Mouse (Mus musculus) adrenal gland, adult 18-20 months (tissue): ENCODE data around the gene Mpnd. TPM values are rescaled to one million over a fixed set of nuclear protein-coding genes. Genes with fewer than 3 reads are reported as not detected.

Experiments
- DNase-seq, 2 experiments: peaks; one replicate each; pipeline ENCODE4 v3.0.0; 2021 to 2022; ENCODE audit warnings: low spot score in 2 of 2
- long read RNA-seq, 2 experiments: library from polyadenylated mRNA; stranded (forward); transcript quantifications; one replicate each; pipeline ENCODE4 v2.0.0; 2021
- total RNA-seq, 2 experiments: library from RNA; stranded (reverse); gene quantifications; 1 replicate in 1 of 2; 2 replicates in 1 of 2; pipeline ENCODE4 v1.2.3; 2021

The Mpnd gene
- total RNA-seq: 10 to 100 TPM; 68.1 to 97.5 TPM
- long read RNA-seq, experiment 1, transcript Mpnd-204 (13 exons, 1,701 nt): major isoform, 52 of 69 reads
- long read RNA-seq, experiment 1, partial matches to known transcripts: 12 of 69 reads
- long read RNA-seq, experiment 1, other reads (novel, unspliced or antisense): 5 of 69 reads
- long read RNA-seq, experiment 2, transcript Mpnd-204 (13 exons, 1,701 nt): major isoform, 256 of 334 reads
- long read RNA-seq, experiment 2, partial matches to known transcripts: 61 of 334 reads
- long read RNA-seq, experiment 2, other reads (novel, unspliced or antisense): 17 of 334 reads

DNA sequence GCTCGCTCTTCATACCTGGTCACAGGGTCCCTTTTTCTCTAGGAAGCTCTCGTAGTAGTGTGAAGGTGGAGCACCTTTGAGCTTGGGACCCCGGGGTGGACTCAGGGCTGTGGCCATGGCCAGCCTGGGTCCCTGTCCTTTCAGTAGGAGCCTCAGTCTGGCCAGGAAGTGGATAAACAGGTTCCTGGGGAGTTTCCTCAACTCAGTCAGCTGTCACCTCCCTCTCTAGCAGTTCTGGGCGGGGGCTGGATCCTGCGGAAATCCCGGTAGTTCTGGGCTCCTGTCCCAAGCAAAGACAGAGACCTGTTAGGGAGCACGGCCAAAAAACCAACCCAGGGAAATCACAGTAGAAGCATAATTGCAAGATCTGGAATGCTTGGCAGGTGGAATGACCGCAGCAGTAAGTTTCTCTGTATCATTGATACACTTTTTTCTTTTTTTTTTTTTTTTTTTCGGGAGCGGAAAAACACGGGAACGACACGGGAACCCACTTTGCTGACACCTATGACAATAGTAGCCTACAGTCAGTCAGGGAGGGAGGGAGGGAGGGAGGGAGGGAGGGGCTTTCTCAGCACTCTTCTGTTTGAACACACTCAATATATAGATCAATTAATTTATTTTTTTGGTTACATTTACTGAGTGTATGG is at the start of gene Mpnd, which contains the start of gene Stap2:
Mpnd (plus strand) TSS at position 297 of the 647 bp plus-strand sequence.
Stap2 (minus strand) TSS at position 170 of the 647 bp plus-strand sequence.
- DNase-seq: peak in 1 of 2 experiments; percentile 4

DNA sequence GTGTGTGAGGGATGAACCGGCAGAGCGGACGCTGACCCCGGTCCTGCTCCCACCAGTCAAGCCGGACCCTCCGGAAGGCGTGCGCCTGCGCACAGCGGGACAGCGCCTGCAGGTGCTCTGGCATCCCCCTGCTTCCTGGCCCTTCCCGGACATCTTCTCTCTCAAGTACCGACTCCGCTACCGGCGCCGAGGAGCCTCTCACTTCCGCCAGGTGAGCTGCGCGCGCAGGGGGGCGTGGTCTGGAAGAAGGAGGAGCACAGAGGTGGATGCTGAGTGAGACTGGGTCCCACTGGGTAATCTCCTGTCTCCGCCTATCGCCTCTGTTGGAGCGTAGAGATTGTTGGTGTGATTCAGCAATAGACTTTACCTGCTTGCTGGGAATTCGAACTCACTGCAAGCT is 49.4 kb upstream of the Mpnd start:
- no peak for DNase-seq

DNA sequence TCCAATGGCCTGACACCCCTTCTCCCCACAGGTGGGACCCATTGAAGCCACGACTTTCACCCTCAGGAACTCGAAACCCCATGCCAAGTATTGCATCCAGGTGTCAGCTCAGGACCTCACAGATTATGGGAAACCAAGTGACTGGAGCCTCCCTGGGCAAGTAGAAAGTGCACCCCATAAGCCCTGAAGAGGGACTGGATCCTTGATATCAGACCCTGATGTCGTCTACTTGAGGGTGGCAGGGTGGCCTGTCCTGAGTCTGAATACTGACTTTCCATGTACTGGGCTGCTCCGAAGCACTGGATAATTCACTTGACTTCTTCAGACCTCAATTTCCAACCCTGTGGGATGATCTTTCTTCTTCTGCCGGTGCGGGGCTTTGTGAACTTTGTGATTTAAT is 48.9 kb upstream of the Mpnd start:
- DNase-seq: no peak

DNA sequence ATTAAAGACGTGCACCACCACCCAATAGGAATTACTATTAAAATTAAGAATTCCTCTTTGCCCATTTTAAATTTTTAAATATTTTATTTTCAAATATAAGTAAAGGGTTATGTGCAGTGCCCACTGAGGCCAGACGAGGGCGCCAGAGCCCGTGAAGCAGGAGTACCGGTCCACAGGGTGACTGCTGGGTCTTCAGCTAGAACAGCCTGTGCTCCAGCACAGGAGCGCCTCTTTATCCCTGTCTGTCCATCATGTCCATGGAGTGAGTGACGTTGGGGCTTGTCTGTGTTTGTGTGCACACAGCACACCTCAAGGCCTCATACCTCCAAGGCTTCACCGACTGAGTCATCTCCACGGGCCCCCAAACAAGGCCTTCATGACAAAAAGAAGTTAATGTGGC is 48.3 kb upstream of the Mpnd start:
- DNase-seq: peak; percentile 69 to 78

DNA sequence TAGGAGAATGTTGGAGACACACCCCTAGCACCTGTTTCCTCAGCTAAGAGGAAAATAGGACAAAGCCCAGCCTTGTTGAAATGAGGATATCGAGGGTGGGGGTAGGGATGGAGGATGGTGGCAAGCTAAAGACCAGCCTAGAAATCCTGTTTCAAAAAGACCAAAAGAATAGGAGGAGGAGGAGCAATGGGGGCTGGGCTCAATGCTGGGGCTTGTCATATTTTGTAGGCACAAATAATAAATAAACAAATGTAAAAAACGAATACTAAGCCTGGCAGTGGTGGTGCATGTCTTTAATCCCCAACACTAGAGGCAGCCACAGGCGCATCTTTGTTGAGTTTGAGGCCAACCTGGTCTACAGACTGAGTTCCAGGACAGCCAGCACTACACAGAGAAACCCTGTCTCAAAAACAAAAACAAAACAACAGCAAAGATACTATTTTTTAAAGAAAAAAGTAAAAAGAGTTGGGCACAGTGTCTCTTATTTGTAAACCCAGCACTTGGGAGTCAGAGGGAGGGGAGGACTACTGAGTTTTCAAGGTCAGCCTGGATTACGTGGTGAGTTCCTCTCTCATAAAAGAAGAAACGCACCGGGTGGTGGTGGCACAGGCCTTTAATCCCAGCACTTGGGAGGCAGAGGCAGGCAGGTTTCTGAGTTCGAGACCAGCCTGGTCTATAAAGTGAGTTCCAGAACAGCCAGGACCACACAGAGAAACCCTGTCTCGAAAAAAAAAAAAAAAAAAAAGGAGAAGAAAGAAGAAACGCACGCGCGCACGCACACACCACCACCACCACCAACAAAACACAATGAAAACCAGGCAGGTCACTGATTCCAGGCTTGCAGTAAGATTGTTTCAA is 47.6 kb upstream of the Mpnd start:
- DNase-seq: no peak

DNA sequence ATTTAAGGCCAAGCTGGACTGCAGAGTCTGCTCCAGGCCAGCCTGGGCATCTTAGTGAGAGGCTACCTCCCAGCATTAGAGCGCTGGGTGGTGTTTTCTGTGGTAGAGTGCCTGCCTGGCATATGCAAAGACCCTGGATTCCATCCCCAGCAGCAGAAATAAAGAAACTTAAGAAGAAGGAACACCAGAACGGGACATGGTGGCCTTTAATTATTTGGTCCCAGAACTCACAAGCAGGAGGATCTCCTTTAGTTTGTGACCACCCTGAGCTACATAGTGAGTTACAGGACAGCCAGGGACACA is 47.0 kb upstream of the Mpnd start:
- no peak for DNase-seq

DNA sequence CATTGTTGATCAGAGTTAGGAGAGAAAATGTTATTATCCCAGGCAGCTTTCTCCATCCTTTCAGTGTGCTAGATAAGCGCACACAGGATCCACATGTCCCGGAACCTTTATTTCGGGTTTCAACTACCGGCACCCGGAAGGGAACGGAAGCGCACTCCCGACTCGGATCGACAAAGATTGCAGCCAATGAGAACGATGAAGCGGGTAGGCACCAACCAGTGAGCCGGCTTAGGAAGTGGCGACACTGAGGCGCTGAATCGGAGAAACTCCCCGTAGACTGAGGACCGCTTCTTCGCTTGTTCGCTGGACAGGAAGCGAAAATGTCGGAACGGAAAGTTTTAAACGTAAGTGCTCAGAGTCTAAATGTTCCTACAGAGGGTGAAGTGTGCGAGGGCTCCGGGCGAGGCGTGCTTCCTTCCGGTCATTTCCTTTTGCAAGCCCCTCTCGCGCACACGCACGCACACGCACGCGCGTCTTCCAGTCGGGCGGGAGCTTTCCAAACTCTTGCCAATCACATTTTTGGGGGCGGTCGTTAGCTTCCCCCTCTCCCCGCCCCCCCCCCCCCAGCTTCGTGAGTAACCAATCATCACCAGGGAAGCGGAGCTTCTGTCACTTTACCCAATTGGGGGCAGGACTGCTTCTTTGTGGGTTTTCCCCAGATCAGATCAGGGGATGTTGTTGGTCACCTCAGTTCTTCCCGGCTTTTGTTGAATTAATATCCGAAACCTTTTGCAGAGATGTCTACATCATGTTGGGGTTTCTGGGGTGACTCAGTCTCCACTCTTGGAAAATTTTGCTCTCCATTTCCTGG is 46.4 kb upstream of the Mpnd start, which contains the start of gene Yju2:
Yju2 (plus strand) TSS at position 182 of the 811 bp plus-strand sequence.
- DNase-seq: peak; percentile 88 to 91

DNA sequence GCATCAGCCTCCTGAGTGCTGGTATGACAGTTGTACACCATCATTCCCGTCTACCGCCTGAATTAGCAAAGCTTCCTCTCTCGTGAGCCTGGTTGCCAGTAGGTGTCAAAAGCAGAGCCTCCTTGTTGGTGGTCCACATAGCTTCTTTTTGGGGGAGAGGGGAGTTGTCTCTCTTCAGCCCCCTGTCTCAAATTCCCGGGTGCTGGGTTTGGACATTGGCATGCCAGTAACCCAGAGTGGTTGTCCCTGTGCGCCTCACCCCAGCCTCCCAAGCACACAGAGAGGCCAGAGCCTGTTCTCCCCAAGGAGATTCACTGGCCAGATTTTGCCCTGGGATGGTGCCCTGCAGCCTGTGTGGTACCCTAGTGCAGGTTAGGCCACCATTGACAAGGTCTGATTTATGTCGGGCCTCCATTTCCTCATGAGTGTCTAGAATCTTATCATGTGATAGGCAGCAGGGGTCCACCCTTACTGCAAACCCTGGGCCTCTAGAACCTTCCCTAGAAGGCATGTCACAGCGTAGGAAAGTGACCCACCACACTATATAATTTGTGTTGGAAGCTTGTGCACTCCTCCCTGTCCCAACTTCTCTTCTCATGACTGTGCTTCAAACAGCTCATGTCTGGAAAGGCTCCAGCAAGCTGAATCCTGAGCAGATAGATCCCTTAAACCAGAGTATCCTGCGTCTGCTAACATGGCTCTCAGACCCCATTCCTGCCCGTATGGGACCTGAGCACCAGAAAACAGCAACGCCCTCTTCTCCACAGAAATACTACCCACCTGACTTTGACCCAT is 45.4 kb upstream of the Mpnd start:
- no peak for DNase-seq

DNA sequence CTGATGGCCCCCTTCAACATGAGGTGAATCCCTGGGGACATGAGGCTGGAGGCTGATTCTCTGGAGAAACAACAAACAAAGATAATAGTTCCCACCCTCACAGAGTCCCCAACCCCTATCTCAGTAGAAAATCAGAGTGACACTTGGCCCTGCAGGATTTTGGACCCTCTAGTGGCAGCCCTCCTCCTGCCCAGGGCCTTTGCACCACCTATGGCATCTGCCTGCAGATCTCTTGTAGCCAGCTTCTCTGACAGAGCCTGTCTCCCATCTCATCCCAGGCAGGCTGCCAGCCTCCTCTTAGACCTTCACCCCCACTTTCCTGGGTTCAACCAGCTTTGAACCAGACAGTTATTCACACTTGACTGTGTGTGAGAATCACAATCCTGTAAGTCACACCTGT is 44.7 kb upstream of the Mpnd start:
- DNase-seq: peak in 1 of 2 experiments; percentile 17

DNA sequence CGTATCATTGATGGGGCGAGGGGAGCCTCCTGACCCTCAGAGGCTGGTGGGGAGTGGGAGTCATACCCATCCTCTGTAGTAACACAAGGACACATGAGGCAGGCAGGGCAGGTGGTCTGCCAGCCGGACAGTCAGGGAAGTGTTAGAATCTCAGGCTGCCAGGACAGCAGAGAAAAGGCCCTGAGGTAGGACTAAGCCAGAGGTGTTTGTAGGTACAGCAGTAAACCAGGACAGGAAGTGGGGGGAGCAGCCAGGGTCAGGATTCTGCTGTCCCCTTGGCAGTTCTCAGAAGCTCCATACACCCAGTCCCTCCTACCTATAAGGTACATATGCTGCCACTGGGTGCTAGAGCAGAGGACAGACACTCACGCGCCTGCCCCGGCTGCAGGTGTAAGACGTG is 43.9 kb upstream of the Mpnd start:
- DNase-seq: peak in 1 of 2 experiments; percentile 11

DNA sequence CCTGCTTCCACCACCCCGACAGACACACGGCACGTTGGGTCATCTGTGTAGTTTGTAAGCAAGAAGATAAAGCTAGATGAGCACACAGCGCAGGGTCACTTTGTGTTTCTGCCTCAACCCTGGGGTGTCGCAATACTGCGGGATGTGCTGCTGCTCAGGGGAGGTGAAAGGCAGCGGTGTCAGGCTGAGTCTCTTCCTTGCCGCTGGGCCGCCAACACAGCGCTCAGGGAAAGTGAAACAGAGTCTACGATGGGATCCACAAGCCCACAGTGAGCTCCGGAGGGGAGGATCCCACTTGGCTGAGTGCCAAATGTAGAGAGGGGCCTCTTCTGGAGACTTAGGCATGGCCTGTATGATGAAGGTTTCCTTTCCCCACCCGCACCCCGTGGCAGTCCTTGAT is 42.3 kb upstream of the Mpnd start:
- peak in 1 of 2 experiments; percentile 20 for DNase-seq

DNA sequence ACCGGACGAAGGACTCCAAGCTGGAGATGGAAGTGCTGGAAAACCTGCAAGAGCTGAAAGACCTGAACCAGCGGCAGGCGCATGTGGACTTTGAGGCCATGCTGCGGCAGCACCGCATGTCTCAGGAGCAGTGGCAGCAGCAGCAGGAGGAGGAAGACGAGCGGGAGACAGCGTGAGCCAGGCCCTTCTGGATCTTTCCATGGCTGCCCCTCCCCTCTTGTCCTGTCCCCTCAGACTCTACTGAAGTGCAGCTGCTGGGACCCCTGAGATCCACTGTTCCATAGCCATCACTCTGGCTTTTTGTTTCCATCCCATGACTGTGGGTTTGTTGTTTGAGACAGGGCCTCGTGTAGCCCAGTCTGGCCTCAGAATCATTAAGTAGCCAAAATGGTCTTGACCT is 41.0 kb upstream of the Mpnd start:
- DNase-seq: peak in 1 of 2 experiments; percentile 10

DNA sequence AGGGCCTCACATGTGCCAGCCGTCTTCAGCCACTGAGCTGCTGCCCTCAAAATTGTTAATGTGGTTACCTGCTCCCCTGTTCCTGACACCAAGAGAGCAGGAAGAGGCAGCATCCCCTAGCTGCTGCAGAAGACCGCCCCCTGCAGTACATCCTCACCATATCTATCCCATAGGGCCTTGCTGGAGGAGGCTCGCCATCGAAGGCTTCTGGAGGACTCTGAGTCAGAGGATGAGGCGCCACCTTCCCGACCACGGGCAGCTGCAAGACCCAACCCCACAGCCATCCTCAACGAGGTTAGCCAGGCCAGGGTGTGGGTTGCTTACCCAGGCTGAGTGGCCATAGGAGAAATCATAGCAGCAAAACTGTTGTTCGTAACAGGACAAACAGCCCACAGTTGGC is 40.5 kb upstream of the Mpnd start:
- DNase-seq: peak in 1 of 2 experiments; percentile 18

DNA sequence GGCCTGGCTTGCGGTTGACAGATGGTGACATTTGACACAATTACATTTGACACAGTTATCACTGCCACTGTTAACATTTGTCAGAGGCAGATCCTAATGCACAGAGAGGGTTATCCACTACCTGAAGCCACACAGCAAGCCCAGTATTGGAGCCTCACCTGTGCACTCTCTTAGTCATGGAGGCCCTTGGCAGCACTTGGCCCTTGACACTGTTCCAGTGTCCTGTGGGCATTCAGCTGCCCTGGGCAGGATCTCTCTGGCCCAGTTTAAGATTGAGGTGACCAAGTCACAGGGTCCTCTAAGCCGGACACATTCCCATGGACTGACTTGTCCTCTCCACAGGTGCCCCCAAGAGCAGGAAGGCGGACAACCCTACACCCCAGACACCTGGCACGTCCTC is 38.3 kb upstream of the Mpnd start:
- no peak for DNase-seq

DNA sequence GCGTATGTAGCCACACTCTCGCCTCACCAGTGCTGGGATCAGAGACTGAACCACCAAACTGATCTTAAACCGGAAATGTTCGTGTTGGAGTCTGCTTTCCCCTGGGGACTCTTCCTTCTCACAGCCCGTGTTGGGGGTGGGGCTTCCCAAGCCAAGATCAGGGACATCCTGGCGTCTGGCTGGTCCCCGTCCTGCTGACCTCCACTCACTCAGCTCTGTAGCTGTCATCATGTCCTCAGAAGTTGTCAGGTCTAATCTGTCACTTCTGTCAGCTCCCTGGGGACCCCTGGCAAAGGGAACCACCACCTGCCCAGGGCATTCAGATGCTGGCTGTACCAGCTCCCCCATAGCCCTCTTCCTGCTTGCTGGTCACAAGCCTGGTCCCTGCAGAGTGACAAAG is 37.3 kb upstream of the Mpnd start:
- DNase-seq: no peak

DNA sequence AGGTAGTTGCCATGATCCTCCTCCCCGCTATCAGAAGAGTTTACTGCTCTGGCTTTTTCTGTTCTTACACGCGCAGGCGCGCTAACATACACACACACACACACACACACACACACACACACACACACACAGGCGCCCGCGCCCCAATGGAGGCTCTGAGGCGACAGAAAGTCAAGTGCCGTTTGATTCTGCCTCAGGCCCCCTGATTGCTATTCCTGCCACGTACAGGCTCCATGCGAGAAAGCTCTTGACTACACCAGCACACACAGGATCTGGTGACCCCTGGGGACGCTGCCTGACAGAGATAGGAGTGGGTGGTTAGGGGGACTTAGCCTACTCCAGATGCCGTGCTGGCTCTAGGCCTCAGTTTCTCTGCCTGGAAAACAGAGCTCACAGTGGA is 36.0 kb upstream of the Mpnd start:
- DNase-seq: no peak

DNA sequence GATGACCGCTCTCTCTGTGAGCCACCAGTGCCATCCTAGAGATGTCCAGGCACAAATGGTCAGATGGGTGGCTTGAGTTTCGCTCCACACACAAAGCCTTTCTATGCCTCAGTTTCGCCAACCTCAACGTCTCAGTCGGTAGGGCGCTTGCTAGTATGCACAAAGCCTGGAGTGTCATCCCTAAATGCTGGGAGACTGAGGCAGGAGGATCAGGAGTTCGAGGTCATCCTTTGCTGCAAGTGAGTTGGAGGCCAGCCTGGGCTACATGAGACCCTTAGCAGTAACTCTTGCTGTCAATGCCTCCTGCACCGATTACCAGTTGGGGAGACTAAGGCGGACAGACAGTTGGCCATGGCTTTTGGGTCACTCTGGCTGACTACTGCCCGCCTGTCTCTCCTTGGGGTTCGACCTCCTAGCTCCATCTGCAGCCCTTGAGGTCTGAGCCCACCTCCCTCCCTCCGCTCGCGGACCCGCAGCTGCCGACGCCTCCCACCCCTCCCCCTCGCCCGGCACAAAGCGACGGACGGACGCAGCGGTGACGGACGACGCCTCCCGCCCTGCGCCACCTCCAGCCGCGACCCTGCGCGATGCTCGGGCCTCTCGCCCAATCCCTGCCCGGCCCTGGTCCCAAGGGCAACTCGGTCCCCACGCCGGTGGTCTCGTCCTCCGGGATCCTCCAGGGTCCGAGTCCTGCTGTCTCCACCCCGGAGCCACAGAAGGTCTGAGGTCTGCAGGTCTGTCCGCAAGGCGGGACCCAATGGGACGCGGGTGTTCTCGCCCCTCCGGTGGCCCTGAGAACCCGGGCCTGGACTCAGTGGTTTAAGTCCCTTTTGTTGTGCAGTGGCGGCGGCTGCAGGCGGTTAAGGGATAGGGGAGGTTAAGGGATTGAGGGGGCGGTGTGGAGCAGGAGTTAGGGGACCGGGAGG is 35.3 kb upstream of the Mpnd start, which contains the start of gene Shd:
Shd (plus strand) TSS at position 502 of the 926 bp plus-strand sequence.
- no peak for DNase-seq

DNA sequence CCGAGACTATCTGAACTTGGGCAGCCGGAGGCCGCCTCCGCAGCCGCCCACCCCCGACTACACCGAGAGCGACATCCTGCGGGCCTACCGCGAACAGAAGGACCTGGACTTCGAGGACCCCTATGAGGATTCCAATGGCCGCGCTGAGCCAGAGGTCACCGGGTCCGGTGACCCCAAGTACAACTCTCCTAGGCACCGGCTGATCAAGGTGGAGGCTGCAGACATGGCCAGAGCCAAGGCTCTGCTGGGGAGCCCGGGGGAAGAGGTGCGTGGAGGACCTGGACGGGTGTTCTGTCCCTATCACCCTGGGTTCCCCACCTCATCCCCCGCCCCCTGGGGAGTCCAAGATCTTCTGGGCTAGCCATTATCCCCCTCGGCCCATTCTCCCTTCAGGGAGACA is 34.1 kb upstream of the Mpnd start:
- no peak for DNase-seq

DNA sequence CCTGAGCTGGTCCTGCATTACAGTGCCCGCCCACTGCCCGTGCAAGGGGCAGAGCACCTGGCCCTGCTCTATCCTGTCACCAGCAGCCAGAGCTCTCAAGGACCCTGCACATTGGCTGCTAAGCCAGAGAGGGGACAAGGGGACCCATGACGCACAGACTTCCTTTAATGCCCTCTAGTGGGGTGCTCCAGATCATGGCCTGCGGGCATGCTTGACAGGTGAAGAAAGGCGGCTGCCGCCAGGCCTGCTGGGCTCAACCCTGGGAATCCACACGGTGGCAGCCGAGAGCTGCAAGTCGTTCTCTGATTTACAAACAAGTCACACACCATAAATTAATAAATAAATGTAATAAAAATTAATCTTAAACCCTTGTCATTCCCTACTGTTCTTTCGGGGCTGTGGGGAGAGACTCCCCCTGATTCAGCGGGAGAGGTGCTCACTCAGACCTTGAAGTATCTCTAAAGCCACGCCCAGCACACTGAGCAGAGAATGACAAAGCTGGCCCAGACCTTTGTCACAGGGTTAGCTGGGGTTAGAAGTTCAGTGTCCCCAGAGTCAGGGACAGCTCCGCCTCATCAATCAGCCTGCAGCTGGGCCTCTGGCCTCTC is 29.2 kb upstream of the Mpnd start:
- DNase-seq: peak; percentile 76 to 81
